Mouse (Mus musculus) heart, postnatal 0 days (tissue): ENCODE data around the gene Nrp1.

Experiments
- CTCF ChIP-seq: IDR thresholded peaks from 2 replicates; pipeline ENCODE4 v1.5.1; 2016; ENCODE audit warnings: antibody characterized with exemption, control low read depth, low read depth
- EP300 ChIP-seq: IDR thresholded peaks from 2 replicates; pipeline ENCODE4 v1.6.1; 2016; ENCODE audit warnings: antibody characterized with exemption, low read depth

GRCm38 (mm10) chr8:128474614-128475013 lies 116.2 kb downstream of the Nrp1 start:
- no peak for TF ChIP-seq CTCF
- no peak for TF ChIP-seq EP300
